Mouse (Mus musculus) 3134 (cell line): ENCODE results near the gene Morn1.

ENCODE experiments used
- DNase-seq: peaks from one replicate; pipeline ENCODE4 v3.0.0-alpha.2; 2011; ENCODE audit warnings: low spot score; ENCODE audit not compliant: insufficient read length; ENCODE audit errors: extremely low read depth

The Morn1 gene

DNA sequence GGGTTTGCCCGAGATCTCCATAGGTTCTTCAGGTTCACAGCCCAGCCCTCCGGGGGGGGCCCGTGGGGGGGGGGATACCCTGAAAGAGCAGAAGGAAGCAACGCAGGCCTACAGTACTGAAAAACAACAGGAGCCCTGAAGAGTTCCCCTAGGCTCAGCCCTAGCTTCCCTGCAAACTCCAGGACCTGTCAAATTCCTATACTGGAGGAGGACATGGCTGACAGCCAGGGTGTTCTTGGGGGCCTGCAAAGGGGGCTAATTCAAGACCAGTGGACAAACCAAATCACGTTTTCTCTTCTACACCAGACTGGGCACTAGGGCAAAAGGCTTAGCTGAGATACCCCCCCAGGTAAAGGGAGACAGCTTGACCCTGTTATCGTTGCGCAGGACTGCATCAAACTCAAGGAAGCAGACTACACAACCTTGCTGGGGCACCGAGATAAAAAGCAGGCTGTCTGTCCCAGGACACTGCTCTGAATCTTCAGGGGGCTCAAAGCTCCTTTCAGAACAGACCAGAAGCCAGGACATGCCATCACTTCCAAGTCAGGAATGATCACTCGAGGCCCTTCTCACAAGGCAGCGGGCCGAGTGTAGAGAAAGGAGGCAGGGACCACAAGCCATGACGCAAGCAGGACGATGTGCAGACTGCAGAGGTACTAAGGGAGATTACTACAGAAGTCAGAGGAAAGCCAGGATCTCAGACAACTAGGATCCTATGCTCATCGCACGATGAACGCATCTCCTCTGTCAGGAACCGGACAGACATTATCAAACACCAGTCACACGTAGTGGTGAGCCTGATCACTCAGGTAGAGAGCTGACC lies 98.1 kb downstream of the Morn1 start:
- DNase-seq = no peak

DNA sequence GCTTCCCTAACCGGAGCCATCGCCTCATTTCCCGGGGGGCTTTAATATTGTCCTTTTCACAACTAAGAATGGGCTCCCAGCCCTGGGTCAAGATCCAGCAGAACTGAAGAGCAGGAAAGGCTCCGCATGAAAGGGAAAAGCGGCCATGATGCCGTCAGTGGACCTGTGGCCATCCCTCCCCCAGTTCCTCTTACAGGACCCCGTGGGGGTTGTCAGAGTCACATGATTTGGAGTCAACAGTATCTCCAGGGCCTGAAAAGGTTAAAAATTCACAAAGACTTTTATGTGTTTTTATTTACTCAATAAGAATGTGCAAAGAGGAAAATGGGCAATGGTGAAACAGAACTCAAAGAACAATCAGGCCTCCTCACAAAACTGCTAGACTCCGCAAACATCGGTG lies 99.5 kb downstream of the Morn1 start:
- no peak for DNase-seq

DNA sequence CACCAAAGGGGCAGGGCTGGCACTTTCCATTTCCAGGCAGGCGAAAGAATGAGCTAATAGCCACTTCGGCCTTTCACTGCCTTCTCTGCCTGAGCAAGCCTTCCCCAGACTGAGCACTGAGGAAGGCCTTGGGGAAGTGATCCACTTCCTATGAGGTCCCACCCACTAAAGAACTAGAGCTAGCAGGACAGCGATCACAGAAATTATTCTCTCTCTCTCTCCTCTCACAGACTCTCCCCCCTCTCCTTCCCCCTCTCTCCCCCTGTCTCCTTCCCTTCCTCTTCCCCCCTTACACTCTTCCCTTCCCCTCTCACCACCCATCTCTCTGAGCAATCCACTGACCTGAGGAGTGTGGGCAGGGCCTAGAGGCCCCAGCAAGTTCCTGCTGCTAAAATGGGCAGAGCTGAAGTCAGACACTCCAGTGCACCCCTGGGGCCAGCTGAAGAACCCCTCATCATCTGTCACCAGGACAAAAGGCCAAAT lies 100.9 kb downstream of the Morn1 start:
- no peak for DNase-seq

DNA sequence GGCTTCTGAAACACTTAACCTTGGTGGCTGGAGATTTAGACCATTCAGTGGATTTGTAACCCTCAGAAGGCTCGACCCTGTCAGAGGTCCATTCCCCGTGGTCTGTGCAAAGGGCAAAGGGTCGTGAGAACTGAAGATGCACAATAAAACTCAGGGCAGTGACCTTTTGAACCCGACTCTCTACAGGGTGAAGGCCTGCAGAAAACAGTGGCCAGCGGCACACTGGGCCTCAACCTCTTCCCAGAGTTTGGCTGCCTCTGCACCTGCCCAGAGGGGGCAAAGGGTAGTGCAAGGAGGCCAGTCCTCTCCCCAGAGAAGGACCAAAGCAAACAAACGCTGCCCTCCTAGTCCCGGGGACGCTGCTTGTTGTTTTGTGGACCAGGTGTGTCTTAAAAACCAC lies 102.0 kb downstream of the Morn1 start:
- no peak for DNase-seq

DNA sequence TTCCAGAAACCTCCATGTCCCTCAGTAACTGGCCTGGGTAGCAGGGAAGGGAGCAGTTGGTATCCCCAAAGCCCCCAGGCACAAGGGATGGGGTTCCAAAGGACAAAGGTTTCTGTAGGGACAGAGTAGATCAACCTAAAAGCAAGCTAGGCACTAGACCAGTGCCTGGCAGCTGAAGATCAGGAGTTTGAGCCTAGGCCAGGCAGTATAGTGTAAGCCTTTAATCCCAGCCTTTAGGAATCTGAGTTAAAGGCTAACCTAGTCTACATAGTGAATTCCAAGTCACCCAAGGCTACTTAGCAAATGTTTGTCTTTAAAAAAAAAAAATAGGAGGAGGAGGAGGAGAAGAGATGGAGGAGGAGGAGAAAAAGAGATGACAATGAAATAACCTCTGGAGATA lies 102.4 kb downstream of the Morn1 start:
- no peak for DNase-seq

DNA sequence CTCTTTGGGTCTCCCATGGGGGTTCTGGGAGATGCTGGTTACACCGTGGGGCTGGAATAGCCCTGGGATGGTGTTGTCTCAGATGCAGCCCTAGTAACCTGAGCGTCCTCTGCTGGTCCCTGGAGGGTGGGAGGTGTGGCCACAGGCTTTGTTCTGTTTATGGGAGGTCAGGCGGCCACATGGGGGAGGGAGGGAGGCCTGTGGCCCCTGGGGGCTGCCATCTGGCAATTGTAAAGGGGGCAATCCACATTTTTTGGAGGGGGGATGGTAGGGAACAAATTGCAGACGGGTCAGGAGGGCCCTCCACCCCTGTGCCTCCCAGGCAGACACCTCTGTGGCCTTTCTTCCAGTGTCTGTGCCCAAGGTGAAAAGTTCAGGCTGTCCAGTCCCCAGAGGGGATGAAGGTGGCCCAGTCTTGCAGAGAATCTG lies 103.3 kb downstream of the Morn1 start:
- no peak for DNase-seq

DNA sequence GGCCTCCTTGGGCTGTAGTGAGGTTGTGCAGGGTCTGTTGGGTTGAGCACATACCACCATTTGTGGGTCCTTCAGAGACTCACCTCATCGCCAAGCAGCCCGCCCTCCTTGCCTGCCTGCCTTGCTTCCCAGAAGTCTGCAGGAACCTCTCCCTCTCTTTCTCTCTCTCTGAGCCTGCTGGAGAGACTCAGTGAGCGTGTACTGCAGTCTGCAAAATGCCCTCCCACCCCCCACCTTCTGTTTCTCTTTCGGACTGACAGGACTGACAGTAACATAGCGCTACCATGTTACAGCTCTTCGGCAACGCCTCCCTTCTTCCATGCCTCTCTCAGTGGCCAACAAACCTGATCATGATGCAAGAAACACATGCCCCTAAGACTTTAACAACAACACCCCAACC lies 103.9 kb downstream of the Morn1 start:
- no peak for DNase-seq
